Mouse (Mus musculus) cerebellum, adult 2 months (tissue): ENCODE data around the gene Fgfr2. TPM values are rescaled to one million over a fixed set of nuclear protein-coding genes. Genes with fewer than 3 reads are reported as not detected.

Experiments used
- DNase-seq, 2 experiments: peaks; one replicate each; pipeline ENCODE4 v3.0.0; 2021
- H3K27ac ChIP-seq: fragments of 200-500 bp; 2 replicates; pipeline ENCODE4 v1.5.1; 2012; ENCODE audit warnings: low read length, control low read depth, inconsistent platforms; ENCODE audit not compliant: insufficient read depth
- H3K27me3 ChIP-seq: fragments of 200-500 bp; 2 replicates; pipeline ENCODE4 v1.6.1; 2012; ENCODE audit warnings: inconsistent platforms, mild to moderate bottlenecking, low read length, moderate library complexity; ENCODE audit not compliant: control insufficient read depth, insufficient read depth
- H3K4me1 ChIP-seq: fragments of 200-500 bp; 2 replicates; pipeline ENCODE4 v1.6.1; 2011; ENCODE audit warnings: low read length; ENCODE audit not compliant: control insufficient read depth, insufficient read depth
- H3K4me3 ChIP-seq: fragments of 200-500 bp; replicated peaks from 2 replicates; pipeline ENCODE3; 2011; ENCODE audit warnings: mild to moderate bottlenecking, low read depth, low read length, control low read depth; ENCODE audit not compliant: insufficient read depth
- CTCF ChIP-seq: fragments of 200-500 bp; IDR thresholded peaks from 2 replicates; pipeline ENCODE4 v1.5.1; 2011; ENCODE audit warnings: low read depth, mild to moderate bottlenecking, control low read depth, low read length, moderate library complexity, borderline replicate concordance; ENCODE audit not compliant: insufficient read depth
- POLR2A ChIP-seq: fragments of 200-500 bp; IDR thresholded peaks from 2 replicates; pipeline ENCODE4 v1.6.1; 2011; ENCODE audit warnings: low read length, control low read depth, borderline replicate concordance; ENCODE audit not compliant: insufficient read depth
- WGBS: fragments of 180-500 bp; shearing (Covaris S2); methylation state at CpG from one replicate; pipeline ENCODE4 v1.1.7; 2018; 5-methylcytosine and 5-hydroxymethylcytosine counted together
- polyA plus RNA-seq: library from polyadenylated mRNA; depleted of rRNA; stranded (reverse); fragments of >200 nt; gene quantifications from 2 replicates; pipeline ENCODE4 v1.2.3, GENCODE M21; 2012

Gene Fgfr2
- polyA plus RNA-seq, 1 experiment = 95.3 TPM

DNA sequence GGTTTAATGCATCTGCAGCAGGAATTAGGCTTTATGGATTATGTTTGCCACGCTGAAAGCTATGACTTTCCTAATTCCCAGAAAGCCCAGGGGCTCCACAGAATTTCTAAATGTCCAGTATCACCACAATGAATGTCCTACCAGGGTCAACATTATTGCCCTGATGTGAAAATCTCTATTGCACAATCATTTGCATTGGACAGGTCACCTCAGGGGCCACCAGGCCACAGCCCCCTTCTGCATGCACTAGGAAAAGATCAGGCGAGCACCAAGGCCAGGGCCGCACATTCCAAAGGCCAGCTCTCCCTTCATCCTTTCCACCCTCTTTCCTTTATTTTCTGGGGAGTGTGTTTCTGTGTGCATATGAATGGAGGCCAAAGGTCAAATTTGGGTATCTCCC lies 2897.9 kb downstream of the Fgfr2 start:
- DNase-seq = no peak
- H3K27ac ChIP-seq = no peak overlapping the region
- no peaks in the 10 kb centered on the region for H3K27me3 ChIP-seq
- TF ChIP-seq CTCF (no peak), POLR2A (no peak)
- no peak overlapping the region for H3K4me3 ChIP-seq
- 95% methylated on average over 3 of the region's 3 CpGs for WGBS
- H3K4me1 ChIP-seq = no peaks in the 10 kb centered on the region

DNA sequence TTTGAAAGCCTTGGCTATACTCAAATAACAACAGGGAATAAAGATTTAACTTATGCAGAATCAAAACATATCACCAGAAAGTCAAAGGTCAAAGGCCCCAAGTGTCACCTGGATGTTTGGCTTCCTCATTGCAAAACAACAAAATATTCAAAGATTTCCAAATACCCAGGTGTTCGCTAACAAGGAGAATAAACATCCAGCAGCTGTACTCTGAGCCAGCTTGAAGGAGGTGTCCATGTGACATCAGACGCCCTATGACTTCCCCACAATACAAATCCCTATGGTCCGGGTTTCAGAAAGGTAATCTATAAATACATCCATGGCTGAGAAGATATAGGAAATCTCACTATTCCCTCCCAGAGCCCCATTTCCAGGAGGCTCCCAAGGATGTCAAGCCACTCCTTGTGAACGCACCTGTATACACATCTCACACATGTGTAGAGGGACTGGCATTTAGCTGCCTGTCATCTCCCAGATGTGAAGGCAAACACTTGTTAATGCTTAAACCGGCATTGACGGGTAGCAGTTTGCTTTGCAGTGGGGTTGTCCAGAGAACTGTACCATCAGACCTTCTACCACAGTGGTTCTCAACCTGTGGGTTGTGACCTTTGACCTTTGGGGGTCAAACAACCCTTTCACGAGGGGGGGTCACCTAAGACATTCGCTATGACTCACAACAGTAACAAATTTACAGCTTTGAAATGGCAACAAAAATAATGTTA lies 2900.4 kb downstream of the Fgfr2 start:
- DNase-seq = no peak
- Histone ChIP-seq H3K27ac (no peak overlapping the region), H3K4me1 (no peaks in the 10 kb centered on the region), H3K4me3 (no peak overlapping the region), H3K27me3 (no peaks in the 10 kb centered on the region; the same call in 1 of the 2 replicates)
- TF ChIP-seq CTCF = no peak
- TF ChIP-seq POLR2A = no peak
- WGBS = 88% methylated on average over 8 of the region's 8 CpGs

DNA sequence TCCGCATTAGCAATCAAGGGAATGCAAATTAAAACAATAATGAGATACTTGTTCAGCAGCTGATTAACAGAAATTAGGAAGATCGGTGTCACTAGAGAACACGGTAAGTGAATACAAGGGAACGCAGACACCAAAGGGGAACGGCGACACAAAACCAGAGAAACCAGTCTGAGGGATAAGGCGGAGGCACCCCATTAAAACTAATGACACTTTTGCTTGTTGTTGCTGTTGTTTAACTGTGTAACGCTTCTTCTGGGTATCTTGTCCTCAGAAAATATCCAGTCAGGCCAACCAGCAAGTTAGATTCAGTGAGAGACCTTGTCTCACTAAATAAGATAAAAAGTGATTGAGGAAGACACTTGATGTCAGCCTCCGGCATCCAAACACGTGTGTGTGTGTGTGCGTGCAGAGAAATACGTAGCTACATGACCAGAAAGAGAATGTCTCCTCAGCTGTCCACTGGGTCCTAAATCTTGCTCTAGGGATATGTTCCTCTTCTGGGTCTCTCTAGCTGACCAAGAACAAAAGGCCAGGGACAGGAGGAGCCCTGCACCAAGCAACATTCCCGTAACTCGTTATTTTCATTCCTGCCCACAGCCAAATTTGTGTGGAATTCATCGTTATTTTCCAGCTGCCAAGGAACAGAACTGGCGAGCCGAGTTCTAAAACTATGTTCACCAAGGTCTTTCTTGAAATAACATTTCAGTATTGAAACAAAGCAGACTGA lies 2901.3 kb downstream of the Fgfr2 start:
- no peaks in the 10 kb centered on the region; the same call in 1 of the 2 replicates for H3K27me3 ChIP-seq
- no peak overlapping the region for H3K4me3 ChIP-seq
- TF ChIP-seq CTCF (no peak), POLR2A (no peak)
- 75% methylated on average over 17 of the region's 17 CpGs for WGBS
- H3K4me1 ChIP-seq = no peaks in the 10 kb centered on the region
- no peak overlapping the region for H3K27ac ChIP-seq
- DNase-seq = no peak

DNA sequence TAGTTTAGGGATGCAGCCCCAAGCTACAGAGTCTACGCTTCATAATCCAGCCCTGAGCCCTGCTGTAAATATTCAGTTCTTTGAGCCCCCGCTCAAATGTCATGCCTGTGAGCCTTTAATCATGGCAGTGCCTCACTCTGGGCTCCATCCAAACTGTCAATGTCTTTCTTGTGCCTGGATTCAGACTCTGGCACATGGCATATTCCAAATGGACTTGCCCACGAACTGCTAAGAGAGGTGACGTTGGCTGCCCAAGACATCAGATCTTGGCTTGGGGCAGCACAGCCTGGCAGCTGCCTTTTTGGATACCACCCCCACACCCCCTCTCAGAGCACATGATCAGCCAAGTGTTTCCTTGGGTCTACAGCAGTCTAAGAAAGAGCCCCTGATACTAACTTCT lies 2902.5 kb downstream of the Fgfr2 start:
- no peak for DNase-seq
- H3K27ac ChIP-seq = 0 out of 2 replicates have a peak overlapping the region, but pooled peaks have one; percentile 31
- TF ChIP-seq CTCF = no peak
- no peak for TF ChIP-seq POLR2A
- 9% methylated on average over 4 of the region's 4 CpGs for WGBS
- H3K4me1 ChIP-seq = no peaks in the 10 kb centered on the region
- no peak overlapping the region for H3K4me3 ChIP-seq
- no peaks in the 10 kb centered on the region; the same call in 1 of the 2 replicates for H3K27me3 ChIP-seq

DNA sequence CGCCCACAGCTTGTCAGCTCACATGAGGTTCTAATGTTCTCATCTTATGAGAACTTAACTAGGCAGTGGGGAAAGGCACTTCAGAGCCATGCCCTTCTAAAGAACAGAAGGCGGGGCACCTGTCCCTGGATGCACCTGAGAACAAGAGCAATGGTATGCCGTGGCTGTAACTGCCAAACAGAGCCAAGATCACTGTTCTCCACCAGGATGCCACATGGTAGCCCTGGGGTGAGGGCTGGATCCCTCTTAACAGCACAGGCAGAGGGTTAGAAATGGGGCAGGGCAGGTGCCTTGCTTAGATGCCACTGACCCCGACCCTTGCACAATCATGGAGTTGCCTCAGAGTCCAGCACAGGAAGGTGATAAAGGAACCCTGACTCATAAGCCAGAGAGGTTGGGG lies 2903.3 kb downstream of the Fgfr2 start:
- no peaks in the 10 kb centered on the region; the same call in 1 of the 2 replicates for H3K4me1 ChIP-seq
- no peaks in the 10 kb centered on the region; the same call in 1 of the 2 replicates for H3K27me3 ChIP-seq
- DNase-seq = no peak
- no peak overlapping the region for H3K4me3 ChIP-seq
- H3K27ac ChIP-seq = no peak overlapping the region
- no peak for TF ChIP-seq POLR2A
- no peak for TF ChIP-seq CTCF
- 73% methylated on average over 4 of the region's 4 CpGs for WGBS

DNA sequence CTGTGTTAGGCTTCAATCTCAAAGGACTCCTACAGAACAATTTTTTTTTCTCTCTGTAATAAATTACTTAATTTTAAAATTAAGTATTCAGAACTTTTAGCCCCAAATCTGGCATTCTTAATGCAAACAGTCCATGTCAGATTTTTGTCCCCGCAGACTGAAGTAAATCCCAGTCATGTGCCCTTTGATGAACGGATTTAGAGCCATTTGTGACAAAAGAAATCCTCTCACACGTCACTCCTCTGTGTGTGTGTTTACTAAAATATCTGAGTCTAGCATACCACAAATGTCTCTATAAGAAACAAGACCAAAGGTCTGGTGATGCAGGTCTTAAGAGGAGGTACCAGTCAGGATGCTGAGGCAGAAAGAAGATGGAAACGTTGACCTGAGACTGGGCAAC lies 2906.9 kb downstream of the Fgfr2 start:
- Histone ChIP-seq H3K27me3 (no peaks in the 10 kb centered on the region; the same call in 1 of the 2 replicates), H3K27ac (no peak overlapping the region), H3K4me3 (no peak overlapping the region), H3K4me1 (no peaks in the 10 kb centered on the region; the same call in 1 of the 2 replicates)
- no peak for TF ChIP-seq CTCF
- 59% methylated on average over 4 of the region's 4 CpGs for WGBS
- DNase-seq = no peak

DNA sequence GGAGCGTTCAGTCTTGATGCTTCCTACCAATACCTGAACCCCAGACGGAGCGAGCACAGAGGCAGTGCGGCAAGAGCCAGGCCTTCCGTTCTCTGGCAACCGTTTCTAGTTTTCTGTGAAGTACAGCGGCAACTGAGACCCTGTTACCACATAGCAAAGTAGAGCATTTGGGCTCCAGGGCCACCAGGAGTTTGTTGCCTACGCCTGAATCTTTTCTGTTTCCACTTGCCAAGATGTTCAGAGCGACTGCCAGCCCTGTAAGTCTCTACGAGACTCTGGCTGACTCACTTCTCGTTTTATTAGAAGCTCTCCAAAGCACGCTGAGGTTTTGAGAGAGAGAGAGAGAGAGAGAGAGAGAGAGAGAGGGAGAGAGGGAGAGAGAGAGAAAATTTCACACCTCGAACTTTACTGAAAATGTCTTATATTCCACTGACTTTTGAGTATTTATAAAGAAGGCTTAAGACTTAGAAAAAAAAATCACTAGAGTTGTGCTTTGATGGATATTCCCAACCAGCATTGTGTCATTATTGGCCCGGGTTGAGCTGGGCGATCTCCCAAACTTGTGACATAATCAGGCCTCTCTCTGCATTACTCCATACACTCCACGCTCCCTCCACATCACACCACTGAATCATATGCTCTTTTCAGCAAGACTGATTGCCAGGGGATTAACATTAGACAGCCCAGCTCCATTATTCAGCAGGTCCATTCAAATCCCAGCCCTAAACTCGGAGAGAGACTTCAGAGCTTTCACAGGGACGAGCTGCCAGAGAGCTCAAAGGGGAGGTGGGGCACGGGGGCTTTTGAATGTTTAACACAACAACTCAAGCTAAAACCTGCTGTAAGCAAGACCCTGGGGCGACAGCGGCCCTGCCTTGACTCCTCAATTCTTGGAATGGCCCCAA lies 2907.6 kb downstream of the Fgfr2 start:
- Histone ChIP-seq H3K27ac (no peak overlapping the region), H3K4me3 (no peak overlapping the region), H3K27me3 (no peaks in the 10 kb centered on the region; the same call in 1 of the 2 replicates), H3K4me1 (no peaks in the 10 kb centered on the region; the same call in 1 of the 2 replicates)
- WGBS = 20% methylated on average over 21 of the region's 21 CpGs
- peak; percentile 21 to 40 for DNase-seq
- TF ChIP-seq POLR2A = no peak
- no peak for TF ChIP-seq CTCF
